Mouse (Mus musculus) lung, embryonic 15.5 days (tissue): Measurements from ENCODE around the gene Sptlc3. TPM values are rescaled to one million over a fixed set of nuclear protein-coding genes. Genes with fewer than 3 reads are reported as not detected.

ENCODE experiments used
- ATAC-seq: fragments of 200-750 bp; cut with Nextera tagmentation; 2 replicates; pipeline ENCODE4 v1.8.0; 2017; ENCODE audit warnings: moderate number of reproducible peaks, borderline replicate concordance; ENCODE audit not compliant: low FRiP score, low TSS enrichment; ENCODE audit errors: extremely low read depth
- H3K27ac ChIP-seq: fragments of 300-500 bp; sonication (generic); 2 replicates; pipeline ENCODE4 v1.5.1; 2015; ENCODE audit warnings: moderate library complexity, mild to moderate bottlenecking, inconsistent platforms
- H3K27me3 ChIP-seq: fragments of 300-500 bp; sonication (generic); 2 replicates; pipeline ENCODE4 v1.6.1; 2015; ENCODE audit warnings: inconsistent platforms
- H3K36me3 ChIP-seq: fragments of 300-500 bp; sonication (generic); 2 replicates; pipeline ENCODE4 v1.6.1; 2015; ENCODE audit warnings: inconsistent platforms
- H3K4me1 ChIP-seq: fragments of 300-500 bp; sonication (generic); 2 replicates; pipeline ENCODE4 v1.6.1; 2015; ENCODE audit warnings: inconsistent platforms
- H3K4me2 ChIP-seq: fragments of 300-500 bp; sonication (generic); 2 replicates; pipeline ENCODE4 v1.6.1; 2015; ENCODE audit warnings: inconsistent platforms, mild to moderate bottlenecking, moderate library complexity
- H3K4me3 ChIP-seq: fragments of 300-500 bp; sonication (generic); 2 replicates; pipeline ENCODE4 v1.5.1; 2015; ENCODE audit warnings: mild to moderate bottlenecking, inconsistent platforms
- H3K9ac ChIP-seq: fragments of 300-500 bp; sonication (generic); 2 replicates; pipeline ENCODE4 v1.6.1; 2015; ENCODE audit warnings: inconsistent platforms
- H3K9me3 ChIP-seq: fragments of 300-500 bp; sonication (generic); 2 replicates; pipeline ENCODE4 v1.6.1; 2016; ENCODE audit warnings: inconsistent platforms
- WGBS: fragments of 180-500 bp; shearing (Covaris S2); methylation state at CpG from one replicate; pipeline ENCODE4 v1.1.7; 2015; 5-methylcytosine and 5-hydroxymethylcytosine counted together
- polyA plus RNA-seq: library from polyadenylated mRNA; unstranded; fragments of >200 nt; fragmentation: Nextera tagmentation; extraction: Ambion mirVana; gene quantifications from 2 replicates; pipeline ENCODE4 v1.2.1, GENCODE M21; 2015

The Sptlc3 gene
- polyA plus RNA-seq, 1 experiment from 2014 or later, result 0.89 TPM

- no peak for ATAC-seq
- no peaks in the 10 kb centered on the region for H3K9me3 ChIP-seq
- no peak overlapping the region for H3K27ac ChIP-seq
- no peak overlapping the region for H3K4me2 ChIP-seq
- H3K4me3 ChIP-seq, result no peak overlapping the region
- H3K4me1 ChIP-seq, result peaks cover 9% of the 10 kb centered on the region; the same call in 1 of the 2 replicates
- no peaks in the 10 kb centered on the region for H3K27me3 ChIP-seq
- WGBS, result 27% methylated on average over 7 of the region's 7 CpGs
- H3K9ac ChIP-seq, result no peak overlapping the region
- no peaks in the 10 kb centered on the region for H3K36me3 ChIP-seq
These were observed 108.0 kb downstream of the Sptlc3 start for GRCm38 (mm10) chr2:139601543-139602194.

DNA sequence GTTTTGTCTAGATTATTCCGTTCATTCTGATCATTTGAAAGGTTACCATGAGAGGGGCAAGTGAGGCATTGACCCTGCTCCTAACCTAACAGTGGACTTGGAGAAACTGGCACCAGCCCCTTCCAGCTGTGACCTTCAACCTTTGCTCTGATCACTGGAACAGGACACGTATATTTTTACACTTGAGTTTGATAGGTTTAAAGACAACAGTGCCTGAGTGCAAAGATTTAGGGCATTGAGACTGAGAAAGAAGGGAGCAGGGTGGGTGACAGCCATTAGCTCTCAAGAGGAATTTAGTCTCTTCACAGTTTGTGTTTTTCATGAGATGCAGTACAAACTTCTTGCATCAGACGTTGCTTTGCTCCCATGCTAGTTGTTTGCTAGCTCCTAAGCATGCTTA, 114.5 kb downstream of the Sptlc3 start:
- Histone ChIP-seq H3K9ac (no peak overlapping the region), H3K36me3 (no peaks in the 10 kb centered on the region), H3K27me3 (no peaks in the 10 kb centered on the region), H3K4me3 (no peak overlapping the region), H3K27ac (no peak overlapping the region), H3K4me1 (peaks cover 11% of the 10 kb centered on the region; the same call in 1 of the 2 replicates), H3K9me3 (no peaks in the 10 kb centered on the region), H3K4me2 (no peak overlapping the region)
- ATAC-seq, result no peak
- WGBS, result 38% methylated on average over 3 of the region's 3 CpGs

- no peak for ATAC-seq
- no peak overlapping the region for H3K9ac ChIP-seq
- no peak overlapping the region for H3K27ac ChIP-seq
- H3K4me3 ChIP-seq, result no peak overlapping the region
- no peak overlapping the region for H3K4me2 ChIP-seq
- no peaks in the 10 kb centered on the region for H3K27me3 ChIP-seq
- WGBS, result 13% methylated on average over 7 of the region's 7 CpGs
- H3K9me3 ChIP-seq, result no peaks in the 10 kb centered on the region
- H3K4me1 ChIP-seq, result peaks cover 11% of the 10 kb centered on the region; the same call in 1 of the 2 replicates
- H3K36me3 ChIP-seq, result no peaks in the 10 kb centered on the region
These were observed 115.1 kb downstream of the Sptlc3 start for GRCm38 (mm10) chr2:139608810-139609209.

GRCm38 (mm10) chr2:139609231-139609630, 115.5 kb downstream of the Sptlc3 start:
- Histone ChIP-seq H3K4me2 (no peak overlapping the region), H3K27ac (no peak overlapping the region), H3K9ac (no peak overlapping the region), H3K4me1 (peaks cover 11% of the 10 kb centered on the region; the same call in 1 of the 2 replicates), H3K36me3 (no peaks in the 10 kb centered on the region), H3K4me3 (no peak overlapping the region), H3K27me3 (no peaks in the 10 kb centered on the region), H3K9me3 (no peaks in the 10 kb centered on the region)
- ATAC-seq, result no peak
- 48% methylated on average over 7 of the region's 7 CpGs for WGBS

DNA sequence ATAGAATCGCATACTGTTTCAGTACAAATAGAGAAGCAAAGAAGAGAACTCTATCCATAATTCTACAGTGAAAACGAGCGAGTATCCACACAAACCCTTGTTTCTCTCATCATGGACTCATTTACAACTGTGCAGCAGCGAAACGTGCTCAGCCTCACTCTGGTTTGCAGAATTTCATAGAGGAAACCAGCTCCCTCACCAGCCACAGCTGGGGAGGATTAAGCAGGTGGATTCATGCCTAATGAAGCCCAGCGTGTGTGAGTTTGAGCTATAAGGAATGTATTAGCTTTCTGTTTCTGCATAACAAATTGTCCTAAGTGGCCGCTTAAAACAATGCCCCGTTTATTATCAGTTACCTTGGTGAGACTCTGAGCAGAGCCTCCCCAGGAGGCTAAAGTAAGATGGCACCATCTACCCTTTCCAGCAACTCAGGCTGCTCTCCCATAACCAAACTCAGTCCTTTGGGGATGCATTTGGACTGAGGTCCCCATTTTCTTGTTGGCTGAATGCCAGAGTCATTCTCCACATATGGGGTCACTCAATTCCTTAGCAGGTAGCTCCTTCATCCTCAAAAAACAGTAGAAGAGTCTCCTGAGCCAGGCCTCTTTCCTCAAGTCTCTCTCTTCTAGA, 116.1 kb downstream of the Sptlc3 start:
- H3K36me3 ChIP-seq, result no peaks in the 10 kb centered on the region
- no peak overlapping the region for H3K9ac ChIP-seq
- H3K4me3 ChIP-seq, result no peak overlapping the region
- H3K27me3 ChIP-seq, result no peaks in the 10 kb centered on the region
- no peak for ATAC-seq
- H3K4me2 ChIP-seq, result no peak overlapping the region
- H3K27ac ChIP-seq, result no peak overlapping the region
- H3K9me3 ChIP-seq, result no peaks in the 10 kb centered on the region
- WGBS, result 58% methylated on average over 8 of the region's 8 CpGs
- peaks cover 11% of the 10 kb centered on the region; the same call in 1 of the 2 replicates for H3K4me1 ChIP-seq

DNA sequence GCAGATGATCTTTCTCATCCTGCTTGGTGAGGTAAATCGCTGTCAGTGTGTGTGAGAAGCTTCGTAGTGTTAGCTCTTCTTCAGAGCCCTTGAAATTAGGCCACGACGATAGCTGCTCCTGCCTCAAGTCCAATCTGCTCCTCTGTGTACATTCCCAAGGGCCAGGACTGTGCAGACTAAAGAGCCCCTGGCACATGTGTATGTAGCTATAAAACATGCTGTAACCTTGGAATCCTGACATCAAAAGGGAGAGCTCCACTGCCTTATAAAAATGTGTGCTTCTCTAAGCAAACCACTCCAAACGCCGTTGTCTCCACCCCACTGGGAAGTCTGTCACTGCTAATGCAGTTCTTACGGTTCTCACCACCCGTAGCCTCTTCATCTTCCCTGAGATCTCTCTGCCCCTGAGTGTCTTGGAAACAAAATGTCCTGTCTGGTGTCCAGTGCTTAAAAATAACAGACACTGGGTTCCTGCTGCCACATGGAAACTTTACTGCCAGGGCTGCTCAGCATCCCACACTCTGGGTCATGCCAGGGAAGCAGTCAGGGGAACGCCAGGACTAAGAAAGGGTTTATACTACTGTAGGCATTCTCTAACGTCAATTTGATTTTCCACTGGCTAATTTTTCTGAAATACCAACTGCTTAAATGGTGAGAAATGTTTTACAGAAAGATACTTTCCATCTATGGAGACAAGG, 118.8 kb downstream of the Sptlc3 start:
- Histone ChIP-seq H3K4me1 (peaks cover 11% of the 10 kb centered on the region; the same call in 1 of the 2 replicates), H3K27me3 (no peaks in the 10 kb centered on the region), H3K4me3 (no peak overlapping the region), H3K4me2 (no peak overlapping the region), H3K27ac (no peak overlapping the region), H3K9me3 (no peaks in the 10 kb centered on the region), H3K9ac (no peak overlapping the region), H3K36me3 (no peaks in the 10 kb centered on the region)
- no peak for ATAC-seq
- 35% methylated on average over 10 of the region's 10 CpGs for WGBS

- Histone ChIP-seq H3K4me3 (no peak overlapping the region), H3K9me3 (no peaks in the 10 kb centered on the region), H3K27ac (no peak overlapping the region), H3K4me2 (no peak overlapping the region), H3K4me1 (no peaks in the 10 kb centered on the region; the same call in 1 of the 2 replicates), H3K9ac (no peak overlapping the region), H3K36me3 (no peaks in the 10 kb centered on the region), H3K27me3 (no peaks in the 10 kb centered on the region)
- ATAC-seq, result no peak
- 76% methylated on average over 1 of the region's 1 CpGs for WGBS
These were observed 132.8 kb downstream of the Sptlc3 start for GRCm38 (mm10) chr2:139626496-139626895.

- Histone ChIP-seq H3K27ac (no peak overlapping the region), H3K4me3 (no peak overlapping the region), H3K9me3 (no peaks in the 10 kb centered on the region), H3K27me3 (no peaks in the 10 kb centered on the region), H3K9ac (no peak overlapping the region), H3K36me3 (no peaks in the 10 kb centered on the region), H3K4me2 (no peak overlapping the region), H3K4me1 (no peaks in the 10 kb centered on the region; the same call in 1 of the 2 replicates)
- no peak for ATAC-seq
- WGBS, result 76% methylated on average over 4 of the region's 4 CpGs
These were observed 135.0 kb downstream of the Sptlc3 start for GRCm38 (mm10) chr2:139628731-139629130.

GRCm38 (mm10) chr2:139629653-139630052, 135.9 kb downstream of the Sptlc3 start:
- Histone ChIP-seq H3K27ac (no peak overlapping the region), H3K4me3 (no peak overlapping the region), H3K36me3 (no peaks in the 10 kb centered on the region), H3K4me2 (no peak overlapping the region), H3K27me3 (no peaks in the 10 kb centered on the region), H3K9me3 (no peaks in the 10 kb centered on the region), H3K9ac (no peak overlapping the region), H3K4me1 (no peaks in the 10 kb centered on the region; the same call in 1 of the 2 replicates)
- 86% methylated on average over 3 of the region's 3 CpGs for WGBS
- ATAC-seq, result no peak

DNA sequence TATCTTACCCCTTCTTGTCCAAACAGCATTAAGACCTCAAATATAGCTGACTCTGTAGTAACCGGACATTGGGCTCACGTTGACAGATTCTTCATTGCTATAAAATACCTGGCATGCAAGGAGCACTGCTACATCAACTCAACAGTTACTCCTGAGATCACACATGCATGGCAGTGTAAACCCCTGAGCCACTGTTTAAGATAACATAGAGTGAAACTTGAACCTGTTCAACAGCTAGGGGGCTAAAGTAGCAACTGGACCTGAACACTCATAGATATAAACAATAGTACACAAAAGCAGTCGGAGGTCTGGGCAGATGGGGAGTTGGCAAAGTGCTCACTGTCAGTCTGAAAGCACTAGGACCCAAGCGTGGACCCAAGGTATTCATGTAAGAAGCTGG, 140.8 kb downstream of the Sptlc3 start:
- Histone ChIP-seq H3K9me3 (no peaks in the 10 kb centered on the region), H3K4me2 (no peak overlapping the region), H3K9ac (no peak overlapping the region), H3K27me3 (no peaks in the 10 kb centered on the region), H3K4me3 (no peak overlapping the region), H3K4me1 (peaks cover 8% of the 10 kb centered on the region), H3K27ac (no peak overlapping the region), H3K36me3 (no peaks in the 10 kb centered on the region)
- 46% methylated on average over 4 of the region's 4 CpGs for WGBS
- ATAC-seq, result no peak

DNA sequence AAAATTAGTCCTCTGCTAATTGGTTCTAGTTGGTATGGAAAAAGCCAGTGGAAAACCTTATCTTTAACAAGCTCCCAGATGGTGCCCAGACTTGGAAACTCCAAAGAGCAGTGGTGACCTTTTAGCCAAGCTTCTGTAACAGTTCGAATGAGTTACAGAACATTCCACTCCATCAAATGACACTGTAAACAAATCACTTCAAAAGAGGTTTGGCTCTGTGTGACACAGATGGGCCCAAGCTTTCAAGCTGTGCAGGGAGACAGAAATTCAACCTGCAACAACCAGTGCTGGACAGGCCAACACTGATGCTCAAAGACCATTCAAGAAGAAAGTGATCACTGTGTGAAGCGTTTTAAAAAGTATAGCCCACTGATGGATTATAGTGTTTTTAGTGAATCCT, 144.1 kb downstream of the Sptlc3 start:
- ATAC-seq, result no peak
- Histone ChIP-seq H3K4me2 (no peak overlapping the region), H3K4me1 (peaks cover 14% of the 10 kb centered on the region), H3K36me3 (no peaks in the 10 kb centered on the region), H3K27ac (no peak overlapping the region), H3K27me3 (no peaks in the 10 kb centered on the region), H3K4me3 (no peak overlapping the region), H3K9me3 (no peaks in the 10 kb centered on the region), H3K9ac (no peak overlapping the region)
- WGBS, result 14% methylated on average over 2 of the region's 2 CpGs
